Mouse (Mus musculus) CH12.LX (cell line): ENCODE results near the gene Fer. TPM values are rescaled to one million over a fixed set of nuclear protein-coding genes. Genes with fewer than 3 reads are reported as not detected.

Source experiments
- DNase-seq: peaks from one replicate; pipeline ENCODE4 v3.0.0-alpha.2; 2013; ENCODE audit errors: extremely low read depth
- H3K27ac ChIP-seq: 2 replicates; pipeline ENCODE4 v1.5.1; 2012; ENCODE audit warnings: low read depth, mild to moderate bottlenecking, control low read depth, moderate library complexity; ENCODE audit not compliant: insufficient read depth
- H3K27me3 ChIP-seq: replicated peaks from 2 replicates; pipeline ENCODE3; 2012; ENCODE audit warnings: inconsistent platforms
- H3K36me3 ChIP-seq, 2 experiments: replicated peaks in 1 of 2; 2 replicates each; pipeline versions ENCODE3 to v1.6.1; 2012; ENCODE audit warnings: inconsistent platforms in 1 of 2, low read length in 1 of 2, mild to moderate bottlenecking in 1 of 2, mixed read lengths in 1 of 2, moderate library complexity in 1 of 2; ENCODE audit not compliant: control insufficient read depth in 1 of 2, insufficient read depth in 1 of 2
- H3K4me1 ChIP-seq, 2 experiments: 2 replicates each; pipeline ENCODE4 v1.6.1; 2012; ENCODE audit warnings: inconsistent platforms in 1 of 2, moderate library complexity in 1 of 2; ENCODE audit not compliant: insufficient read depth in 2 of 2, control insufficient read depth in 1 of 2
- H3K4me2 ChIP-seq: 2 replicates; pipeline ENCODE4 v1.6.1; 2012; ENCODE audit warnings: low read depth, mild to moderate bottlenecking, control low read depth; ENCODE audit not compliant: poor library complexity, insufficient read depth, severe bottlenecking
- H3K4me3 ChIP-seq, 3 experiments: fragments of 150-350 bp in 1 of 3; sonication (generic) in 1 of 3; replicated peaks in 1 of 3; 2 replicates each; pipeline versions ENCODE3 to v1.5.1; 2011 to 2012; ENCODE audit warnings: low read depth in 2 of 3, low read length in 2 of 3, mild to moderate bottlenecking in 2 of 3, moderate library complexity in 2 of 3, control low read depth in 1 of 3, improper control_type of control experiment in 1 of 3, inconsistent platforms in 1 of 3, mixed read lengths in 1 of 3; ENCODE audit not compliant: poor library complexity in 1 of 3
- H3K79me2 ChIP-seq: replicated peaks from 2 replicates; pipeline ENCODE4 v1.6.1; 2012; ENCODE audit warnings: mild to moderate bottlenecking, moderate library complexity; ENCODE audit not compliant: control insufficient read depth, poor library complexity, insufficient read depth, severe bottlenecking; ENCODE audit errors: extremely low read depth
- H3K9ac ChIP-seq: 2 replicates; pipeline ENCODE4 v1.6.1; 2012; ENCODE audit warnings: low read depth, mild to moderate bottlenecking, control low read depth, moderate library complexity; ENCODE audit not compliant: insufficient read depth
- H3K9me3 ChIP-seq: replicated peaks from 2 replicates; pipeline ENCODE3; 2012; ENCODE audit warnings: low read length, inconsistent platforms, mixed read lengths
- CHD1 ChIP-seq: IDR thresholded peaks from 2 replicates; pipeline ENCODE4 v1.6.1; 2012; ENCODE audit warnings: low read depth, low read length, improper control_type of control experiment, inconsistent platforms
- CTCF ChIP-seq, 2 experiments: IDR thresholded peaks in 1 of 2; conservative IDR thresholded peaks in 1 of 2; 2 replicates each; pipeline ENCODE4 v1.5.1; 2011 to 2012; ENCODE audit warnings: low read depth in 2 of 2, low read length in 2 of 2, improper control_type of control experiment in 1 of 2, inconsistent platforms in 1 of 2, mild to moderate bottlenecking in 1 of 2, moderate library complexity in 1 of 2
- E2F4 ChIP-seq: IDR thresholded peaks from 2 replicates; pipeline ENCODE4 v1.6.1; 2011; ENCODE audit warnings: low read depth, low read length, improper control_type of control experiment; ENCODE audit not compliant: insufficient replicate concordance
- EP300 ChIP-seq: IDR thresholded peaks from 2 replicates; pipeline ENCODE4 v1.6.1; 2011; ENCODE audit warnings: low read length, improper control_type of control experiment
- ETS1 ChIP-seq: conservative IDR thresholded peaks from 2 replicates; pipeline ENCODE4 v1.6.1; 2012; ENCODE audit warnings: low read depth, mild to moderate bottlenecking, inconsistent platforms, low read length, improper control_type of control experiment, moderate library complexity
- HCFC1 ChIP-seq: IDR thresholded peaks from 2 replicates; pipeline ENCODE4 v1.6.1; 2012; ENCODE audit warnings: low read depth, mild to moderate bottlenecking, inconsistent platforms, low read length, improper control_type of control experiment
- IRF4 ChIP-seq: IDR thresholded peaks from 2 replicates; pipeline ENCODE4 v1.6.1; 2014; ENCODE audit warnings: low read depth, mild to moderate bottlenecking, inconsistent platforms, low read length, improper control_type of control experiment
- JUN ChIP-seq: IDR thresholded peaks from 2 replicates; pipeline ENCODE4 v1.6.1; 2011; ENCODE audit warnings: low read depth, mild to moderate bottlenecking, low read length, improper control_type of control experiment, moderate library complexity; ENCODE audit not compliant: insufficient read depth
- JUND ChIP-seq: conservative IDR thresholded peaks from 2 replicates; pipeline ENCODE4 v1.6.1; 2011; ENCODE audit warnings: low read depth, low read length, improper control_type of control experiment
- MAFK ChIP-seq: IDR thresholded peaks from 2 replicates; pipeline ENCODE4 v1.6.1; 2011; ENCODE audit warnings: low read length, improper control_type of control experiment; ENCODE audit not compliant: insufficient replicate concordance
- MAZ ChIP-seq: IDR thresholded peaks from 2 replicates; pipeline ENCODE4 v1.6.1; 2012; ENCODE audit warnings: low read depth, mild to moderate bottlenecking, inconsistent platforms, low read length, improper control_type of control experiment, moderate library complexity
- MEF2A ChIP-seq: IDR thresholded peaks from 2 replicates; pipeline ENCODE4 v1.6.1; 2014; ENCODE audit warnings: low read depth, mild to moderate bottlenecking, inconsistent platforms, low read length, improper control_type of control experiment, borderline replicate concordance
- MYC ChIP-seq: IDR thresholded peaks from 2 replicates; pipeline ENCODE4 v1.6.1; 2011; ENCODE audit warnings: low read depth, mild to moderate bottlenecking, improper control_type of control experiment, low read length
- NELFE ChIP-seq: IDR thresholded peaks from 2 replicates; pipeline ENCODE4 v1.6.1; 2011; ENCODE audit warnings: low read depth, low read length, improper control_type of control experiment
- NRF1 ChIP-seq: IDR thresholded peaks from 2 replicates; pipeline ENCODE4 v1.6.1; 2014; ENCODE audit warnings: low read depth, mild to moderate bottlenecking, inconsistent platforms, low read length, improper control_type of control experiment, moderate library complexity
- PAX5 ChIP-seq: IDR thresholded peaks from 2 replicates; pipeline ENCODE4 v1.6.1; 2012; ENCODE audit warnings: low read length, inconsistent platforms, mixed read lengths
- POLR2A ChIP-seq: IDR thresholded peaks from 2 replicates; pipeline ENCODE4 v1.6.1; 2011; ENCODE audit warnings: low read depth, mild to moderate bottlenecking, improper control_type of control experiment, low read length
- RCOR1 ChIP-seq: conservative IDR thresholded peaks from 2 replicates; pipeline ENCODE4 v1.6.1; 2012; ENCODE audit warnings: low read depth, mild to moderate bottlenecking, inconsistent platforms, low read length, improper control_type of control experiment
- SIN3A ChIP-seq: IDR thresholded peaks from 2 replicates; pipeline ENCODE4 v1.6.1; 2012; ENCODE audit warnings: low read length, improper control_type of control experiment, inconsistent platforms
- USF1 ChIP-seq: IDR thresholded peaks from 2 replicates; pipeline ENCODE4 v1.6.1; 2014; ENCODE audit warnings: low read depth, mild to moderate bottlenecking, inconsistent platforms, low read length, improper control_type of control experiment
- ZMIZ1 ChIP-seq: IDR thresholded peaks from 2 replicates; pipeline ENCODE4 v1.6.1; 2012; ENCODE audit warnings: low read depth, mild to moderate bottlenecking, inconsistent platforms, low read length, improper control_type of control experiment
- ZNF384 ChIP-seq: IDR thresholded peaks from 2 replicates; pipeline ENCODE4 v1.6.1; 2012; ENCODE audit warnings: low read depth, low read length, improper control_type of control experiment, inconsistent platforms
- dilution Hi-C: fragments of 300-500 bp; cut with MboI; formaldehyde crosslinking; loops from 2 replicates; pipeline ENCODE4 v1.14.3; 2020; ENCODE audit warnings: low sequenced_read_pairs; ENCODE audit not compliant: extremely low pct_unique_long_range_greater_than_20kb, extremely low pct_ligation_motif_present
- in situ Hi-C: fragments of 300-500 bp; cut with MboI; formaldehyde crosslinking; loops from 3 replicates; pipeline ENCODE4 v1.14.3; 2019; ENCODE audit warnings: low sequenced_read_pairs, low pct_ligation_motif_present, low pct_unique_long_range_greater_than_20kb, mixed read lengths
- polyA plus RNA-seq: library from polyadenylated mRNA; unstranded; fragments of >175 nt; gene quantifications from 2 replicates; pipeline ENCODE4 v1.2.1, GENCODE M21; 2012; ENCODE audit warnings: low read depth; ENCODE audit not compliant: insufficient read length
- total RNA-seq, 2 experiments: library from RNA; depleted of rRNA; stranded (reverse); fragments of 300-350 nt in 1 of 2; fragments of >200 nt in 1 of 2; gene quantifications; 2 replicates each; pipeline ENCODE4 v1.2.3; 2012 to 2014

Gene Fer
- total and polyA plus RNA-seq, 3 experiments, result 4.3 to 4.9 (median 4.5) TPM

GRCm38 (mm10) chr17:63839636-63840269 is 23.1 kb upstream of the Fer start:
- no peak overlapping the region for H3K27ac ChIP-seq
- TF ChIP-seq JUND (no peak), CTCF (conservative IDR thresholded peaks at IDR 0.05 in 1 of 2, IDR thresholded peaks at IDR 0.05 in 1 of 2; ENCODE audit: low read depth in 2 of 2, low read length in 2 of 2) (peak in 1 of 2 experiments; percentile 21; a peak in 2 of 4 replicates), SIN3A (no peak), MAFK (no peak), HCFC1 (no peak), CHD1 (no peak), ZNF384 (no peak)
- peaks cover 12% of the 10 kb centered on the region for H3K27me3 ChIP-seq
- no peak overlapping the region for H3K4me3 ChIP-seq
- H3K4me2 ChIP-seq, result no peak overlapping the region
- H3K36me3 ChIP-seq, result no peaks in the 10 kb centered on the region
- H3K4me1 ChIP-seq, result peaks cover 0 to 4% of the 10 kb centered on the region in 2 experiments; a peak in 1 of 4 replicates
- H3K9me3 ChIP-seq, result peaks cover 9% of the 10 kb centered on the region
- H3K79me2 ChIP-seq, result no peaks in the 10 kb centered on the region
- dilution Hi-C loops (no loop called here), in situ Hi-C loops (no loop called here)
- no peak overlapping the region for H3K9ac ChIP-seq
- DNase-seq, result no peak

GRCm38 (mm10) chr17:63842226-63842625 is 20.6 kb upstream of the Fer start:
- H3K79me2 ChIP-seq, result no peaks in the 10 kb centered on the region
- dilution Hi-C loops, result no loop called here
- H3K4me1 ChIP-seq, result peaks cover 0 to 4% of the 10 kb centered on the region in 2 experiments; a peak in 1 of 4 replicates
- H3K9ac ChIP-seq, result no peak overlapping the region
- no peak overlapping the region for H3K27ac ChIP-seq
- no peaks in the 10 kb centered on the region for H3K36me3 ChIP-seq
- TF ChIP-seq EP300 (no peak), ZMIZ1 (no peak), USF1 (no peak), RCOR1 (no peak), JUN (no peak), HCFC1 (no peak), NELFE (no peak), PAX5 (no peak), MAZ (no peak), E2F4 (no peak), POLR2A (no peak), MYC (no peak), MEF2A (no peak), SIN3A (no peak), IRF4 (no peak), ETS1 (no peak), NRF1 (no peak), ZNF384 (no peak)
- TF ChIP-seq, all 38 proteins: peak for 0
- H3K4me2 ChIP-seq, result no peak overlapping the region
- in situ Hi-C loops, result no loop called here
- H3K27me3 ChIP-seq, result peaks cover 28% of the 10 kb centered on the region
- DNase-seq, result no peak
- H3K9me3 ChIP-seq, result peaks cover 9% of the 10 kb centered on the region
- no peak overlapping the region for H3K4me3 ChIP-seq
